Mouse (Mus musculus) gastrocnemius, postnatal 14 days (tissue): ENCODE data around the gene Pdgfc. TPM values are rescaled to one million over a fixed set of nuclear protein-coding genes. Genes with fewer than 3 reads are reported as not detected.

Source experiments
- DNase-seq: peaks from one replicate; pipeline ENCODE4 v3.0.0; 2021; ENCODE audit warnings: mixed read lengths
- intact Hi-C: fragments of 180-260 bp; cut with DNase I; formaldehyde crosslinking; loops from one replicate; pipeline ENCODE4 v1.15.1; 2025; ENCODE audit warnings: low total_unique reads
- total RNA-seq, 2 experiments: library from RNA; stranded (reverse); gene quantifications; 2 replicates each; pipeline ENCODE4 v1.2.3; 2021

Pdgfc gene
- total RNA-seq, 2 experiments from 2014 or later, result 2.1 to 2.6 TPM

DNA sequence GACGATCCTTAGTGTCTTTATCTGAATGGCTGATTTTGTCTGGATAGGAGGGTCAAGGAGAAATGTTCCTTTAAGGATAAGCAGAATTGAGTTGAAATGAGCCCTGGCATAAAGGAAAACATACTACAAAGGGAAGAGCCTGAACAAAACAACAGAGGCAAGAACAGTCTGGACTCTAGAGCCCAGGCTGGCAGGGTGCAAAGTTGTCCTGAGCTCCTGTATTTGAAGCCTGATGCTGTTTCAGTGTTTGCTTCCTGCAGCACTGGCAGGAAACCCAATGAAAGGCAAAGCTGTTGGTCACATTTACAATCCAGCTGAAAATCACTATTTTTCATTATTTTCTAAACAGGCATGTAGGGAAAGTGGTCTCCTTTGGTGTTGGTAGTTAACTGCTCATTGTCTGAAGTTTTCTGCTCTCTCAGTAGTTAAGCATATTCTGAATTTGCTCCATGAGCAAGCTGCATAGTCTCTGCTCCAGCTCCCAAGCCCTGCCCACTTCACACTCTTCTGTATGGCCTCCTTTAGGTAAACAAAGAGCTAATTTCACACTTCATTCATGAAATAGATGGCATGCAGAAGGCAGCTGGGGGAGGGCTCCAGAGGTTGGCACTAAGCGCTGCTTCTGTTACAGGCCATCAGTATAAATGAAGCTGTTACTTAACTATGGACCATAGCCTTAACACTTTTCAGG is 8.6 kb downstream of the Pdgfc start:
- intact Hi-C loops, result loop anchor here (10.0 kb wide), 1 partner anchor 740 kb away; no protein-coding TSS in a partner anchor
- DNase-seq, result no peak

GRCm38 (mm10) chr3:81045344-81046050 is 9.3 kb downstream of the Pdgfc start:
- intact Hi-C loops, result loop anchor here (10.0 kb wide), 1 partner anchor 739 kb away; no protein-coding TSS in a partner anchor
- DNase-seq, result no peak

GRCm38 (mm10) chr3:81046652-81047607 is 10.7 kb downstream of the Pdgfc start:
- DNase-seq, result no peak
- intact Hi-C loops, result loop anchor here (10.0 kb wide), 1 partner anchor 738 kb away; no protein-coding TSS in a partner anchor

DNA sequence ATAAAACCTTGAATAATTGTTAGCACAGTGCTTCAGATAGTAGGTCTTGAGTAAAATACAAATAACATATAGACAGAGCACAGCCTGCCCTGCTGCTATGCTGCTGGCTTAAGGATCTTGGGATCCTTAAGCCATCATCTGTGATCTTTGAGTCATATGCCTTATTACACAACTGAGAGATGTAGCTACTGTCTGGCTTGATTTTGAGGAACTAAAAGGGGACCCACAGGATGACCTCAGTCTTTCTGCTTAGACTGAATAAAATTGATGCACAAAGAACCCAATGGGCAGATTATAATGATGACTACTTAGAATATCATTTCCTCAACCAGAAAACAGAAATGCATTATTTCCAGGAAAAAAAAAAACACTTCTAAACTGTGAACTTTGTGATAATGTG is 15.3 kb downstream of the Pdgfc start:
- intact Hi-C loops, result no loop called here
- no peak for DNase-seq

DNA sequence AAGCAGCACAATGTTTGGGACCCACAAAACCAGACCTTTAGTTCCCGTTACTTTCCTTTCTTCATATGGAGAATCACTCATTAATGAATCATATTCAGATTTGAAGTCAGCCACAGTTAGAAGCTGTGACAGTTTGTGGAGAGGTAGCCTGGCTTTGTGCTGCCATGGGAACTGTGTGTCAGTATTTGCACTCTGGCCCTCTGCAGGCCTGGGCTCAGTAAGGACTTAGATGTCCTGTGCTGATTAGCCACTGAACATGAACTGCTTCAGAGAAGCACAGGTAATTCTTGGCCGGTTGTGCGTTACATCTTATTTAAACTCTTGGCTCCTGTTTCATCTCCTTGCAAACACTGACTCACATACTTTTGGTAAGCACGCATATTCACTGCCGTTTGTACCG is 16.2 kb downstream of the Pdgfc start:
- intact Hi-C loops, result no loop called here
- no peak for DNase-seq

- DNase-seq, result no peak
- intact Hi-C loops, result no loop called here
These were observed 17.9 kb downstream of the Pdgfc start for GRCm38 (mm10) chr3:81054074-81054473.

- intact Hi-C loops, result no loop called here
These were observed 21.5 kb downstream of the Pdgfc start for GRCm38 (mm10) chr3:81057719-81058118.

DNA sequence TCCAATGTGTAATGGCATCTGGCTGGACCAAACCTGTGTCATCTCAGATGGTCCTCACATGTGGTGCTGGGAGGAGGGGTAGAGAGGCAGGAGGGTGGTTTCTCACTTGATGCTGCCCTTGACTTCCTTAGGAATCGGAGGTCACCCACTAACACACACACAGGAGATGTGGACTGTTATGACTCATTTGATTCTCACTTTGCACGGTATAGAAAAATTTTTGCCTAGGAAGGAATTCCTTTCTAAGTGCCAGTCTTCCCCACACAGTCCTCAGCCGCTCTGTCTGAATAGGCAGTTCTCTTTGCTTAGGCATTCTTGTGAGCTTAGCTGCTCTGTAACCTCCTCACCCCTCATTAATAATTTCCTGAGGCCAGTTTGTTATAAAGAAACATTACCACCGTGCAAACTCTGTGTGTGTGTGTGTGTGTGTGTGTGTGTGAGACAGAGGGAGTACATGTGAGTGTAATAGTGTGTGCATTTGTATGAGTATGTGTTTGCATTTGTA is 22.4 kb downstream of the Pdgfc start:
- DNase-seq, result no peak
- intact Hi-C loops, result no loop called here

More at GRCm38 (mm10) chr3:81057719-81058118, 21.5 kb downstream of the Pdgfc start:
- DNase-seq, result no peak

DNA sequence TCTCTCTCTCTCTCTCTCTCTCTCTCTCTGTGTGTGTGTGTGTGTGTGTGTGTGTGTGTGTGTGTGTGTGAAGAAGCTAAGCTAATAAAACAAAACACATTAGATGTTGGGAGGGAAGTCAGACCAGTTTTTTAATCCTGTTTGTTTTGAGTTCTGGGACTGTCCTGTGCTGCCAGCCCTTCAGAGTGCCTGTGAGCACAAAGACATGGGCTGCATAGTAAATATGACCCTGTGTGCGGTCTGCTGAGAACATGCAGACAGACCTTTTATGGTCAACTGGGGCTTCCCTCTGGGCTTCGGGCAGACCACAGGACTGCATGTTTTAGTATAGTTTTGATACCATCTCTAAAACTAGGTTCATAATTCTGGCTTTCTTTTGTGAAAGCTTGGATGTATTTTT is 32.3 kb downstream of the Pdgfc start:
- intact Hi-C loops, result no loop called here
- DNase-seq, result no peak

GRCm38 (mm10) chr3:81101136-81101535 is 64.9 kb downstream of the Pdgfc start:
- no peak for DNase-seq
- intact Hi-C loops, result no loop called here

GRCm38 (mm10) chr3:81102158-81102876 is 66.1 kb downstream of the Pdgfc start:
- DNase-seq, result no peak
- intact Hi-C loops, result no loop called here

- DNase-seq, result no peak
- intact Hi-C loops, result no loop called here
These were observed 66.7 kb downstream of the Pdgfc start for GRCm38 (mm10) chr3:81102877-81103420.

- no peak for DNase-seq
- intact Hi-C loops, result no loop called here
These were observed 71.3 kb downstream of the Pdgfc start for GRCm38 (mm10) chr3:81107515-81107914.

GRCm38 (mm10) chr3:81110968-81111367 is 74.8 kb downstream of the Pdgfc start:
- intact Hi-C loops, result no loop called here
- DNase-seq, result no peak

- intact Hi-C loops, result no loop called here
These were observed 76.7 kb downstream of the Pdgfc start for GRCm38 (mm10) chr3:81112892-81113291.

DNA sequence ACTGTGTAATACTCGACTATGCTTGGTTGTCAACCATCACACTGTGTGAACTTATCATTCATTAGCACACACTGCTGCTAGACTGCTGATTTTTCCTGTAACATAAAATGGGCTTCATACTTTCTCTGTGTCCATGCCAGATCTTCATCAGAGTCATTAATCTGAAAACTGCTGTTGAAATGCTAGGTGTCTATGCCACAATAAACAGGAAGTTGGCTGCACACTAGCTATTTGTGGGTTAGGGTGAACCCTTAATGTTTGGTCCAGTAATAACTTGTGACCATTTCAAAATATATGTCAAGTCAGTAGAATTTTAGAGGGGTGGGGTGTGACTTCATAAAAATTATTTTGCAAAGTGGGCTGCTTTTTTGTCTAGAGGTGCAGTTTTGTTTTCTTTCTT is 84.4 kb downstream of the Pdgfc start:
- intact Hi-C loops, result no loop called here
- DNase-seq, result no peak

More at GRCm38 (mm10) chr3:81112892-81113291, 76.7 kb downstream of the Pdgfc start:
- no peak for DNase-seq

DNA sequence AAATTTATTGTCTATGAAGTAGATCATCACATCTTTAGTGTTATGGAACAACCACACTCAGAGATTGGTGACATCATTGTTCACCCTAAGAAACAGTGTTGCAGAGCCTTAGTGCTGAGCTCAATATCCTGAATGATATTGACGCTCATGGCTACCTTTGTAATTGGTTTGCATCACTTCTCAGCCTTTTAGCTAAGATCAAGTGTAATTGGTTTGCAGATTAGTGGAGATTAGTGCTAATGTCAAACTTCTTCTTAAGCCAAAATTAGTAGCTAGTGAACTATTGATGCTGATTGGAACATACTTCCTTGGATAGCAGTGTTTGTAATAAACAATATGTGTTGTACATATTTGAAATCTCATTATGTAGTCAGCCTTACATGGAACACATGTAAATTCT is 85.5 kb downstream of the Pdgfc start:
- intact Hi-C loops, result no loop called here
- no peak for DNase-seq

DNA sequence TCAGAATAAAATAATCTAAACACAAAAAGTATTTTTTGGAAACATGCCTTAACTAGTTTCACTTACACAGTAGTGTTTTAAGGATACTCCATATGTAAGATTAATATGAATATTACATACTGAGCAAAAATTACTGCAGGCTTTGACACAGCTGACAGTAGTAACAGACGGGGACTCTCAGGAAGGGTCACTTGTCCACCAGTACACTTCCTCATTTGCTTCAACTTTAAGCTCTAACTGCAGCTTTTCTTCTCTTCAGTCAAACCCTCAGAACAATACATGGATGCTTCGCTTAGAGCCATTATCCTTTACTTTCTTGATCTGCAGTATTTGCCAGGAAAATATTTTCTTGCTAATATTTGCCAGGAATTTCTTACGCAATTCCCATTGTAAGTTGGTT is 87.2 kb downstream of the Pdgfc start:
- intact Hi-C loops, result no loop called here
- no peak for DNase-seq

DNA sequence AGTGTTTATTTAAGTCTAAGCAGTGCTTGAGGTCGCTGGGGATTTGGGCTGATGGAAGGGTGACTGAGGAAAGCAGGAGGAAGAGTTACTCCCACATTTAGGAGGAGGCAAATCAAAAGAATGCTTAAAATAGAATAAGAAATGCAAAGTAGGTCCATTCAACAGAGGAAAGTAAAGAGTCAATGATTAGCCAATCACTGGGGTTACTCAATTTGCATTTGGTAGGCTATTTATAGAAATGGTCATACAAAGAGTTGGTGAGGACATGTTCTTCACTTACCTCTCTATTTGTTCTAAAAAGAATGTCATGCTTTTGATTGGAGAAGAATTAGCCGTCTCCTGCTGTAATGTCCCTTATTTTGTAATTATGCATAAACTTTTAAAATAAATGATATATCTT is 90.8 kb downstream of the Pdgfc start:
- intact Hi-C loops, result no loop called here
- no peak for DNase-seq
